Mouse (Mus musculus): ENCODE results near the gene 1600014C10Rik. TPM values are rescaled to one million over a fixed set of nuclear protein-coding genes. Genes with fewer than 3 reads are reported as not detected.

The 1600014C10Rik gene
- 23.2 TPM for total RNA-seq (2023)

GRCm38 (mm10) chr7:38182962-38183687 is at the start of gene 1600014C10Rik:
Gene 1600014C10Rik (plus strand): TSS chr7:38183217.

GRCm38 (mm10) chr7:38227900-38228298 is 44.9 kb downstream of the 1600014C10Rik start, which contains the start of gene Plekhf1:
Gene Plekhf1 (minus strand): TSS chr7:38228016.

Other genes starting within 250 kb of the 1600014C10Rik start
- gene Uri1, start 159.7 kb upstream of the 1600014C10Rik start, total RNA-seq (2023), result 37.8 TPM
- 1.5 TPM for gene Ccne1, start 75.7 kb upstream of the 1600014C10Rik start, total RNA-seq (2023)
- not detected for gene Plekhf1, start 44.8 kb downstream of the 1600014C10Rik start, total RNA-seq (2023)
- gene Pop4, start 88.2 kb downstream of the 1600014C10Rik start, total RNA-seq (2023), result 54.5 TPM

Measured in CD4-positive naive resting alpha-beta T cell, adult 76 days (primary cell).